Mouse (Mus musculus): ENCODE measurements around the gene Gm29776. TPM values are rescaled to one million over a fixed set of nuclear protein-coding genes. Genes with fewer than 3 reads are reported as not detected.
A peak's percentile ranks its signal among the peaks of the same experiment; 100 is the strongest.

Gm29776 gene
- polyA plus RNA-seq, 1 experiment from 2014 or later, result 0.14 TPM

DNA sequence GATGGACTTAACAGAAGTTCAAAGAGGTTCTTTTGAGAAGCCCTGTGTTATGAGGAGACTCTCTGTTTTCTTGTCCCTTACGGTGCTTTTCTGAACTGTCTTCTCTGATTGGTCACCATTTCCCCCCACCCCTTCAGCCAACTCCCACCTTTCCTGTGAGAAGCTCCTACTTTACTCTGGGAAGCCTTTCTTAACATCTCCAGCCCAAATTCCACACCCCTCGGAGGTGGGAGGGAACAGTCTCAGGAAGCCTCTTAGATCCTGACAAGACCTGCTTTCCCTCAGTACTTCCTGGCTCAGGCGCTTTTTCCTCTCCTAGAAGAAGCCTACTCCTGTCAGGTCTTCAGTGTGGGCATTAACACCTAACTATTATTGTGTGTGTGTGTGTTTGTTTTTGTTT, 953 bp upstream of the Gm29776 start:
- no peak overlapping the region for H3K9ac ChIP-seq (ENCODE audit: low read length)
- H3K36me3 ChIP-seq (ENCODE audit: control insufficient read depth, insufficient read depth, low read length), result 0 out of 2 replicates have a peak, but pooled peaks cover under 1% of the 10 kb centered on the region
- no peaks in the 10 kb centered on the region for H3K4me1 ChIP-seq (ENCODE audit: control insufficient read depth, insufficient read depth, low read length)
- H3K4me2 ChIP-seq (ENCODE audit: low read length), result no peak overlapping the region
- no peaks in the 10 kb centered on the region for H3K9me3 ChIP-seq (replicated peaks; ENCODE audit: control insufficient read depth, low read length)
- no peak for ATAC-seq
- WGBS, result 56% methylated on average over 3 of the region's 3 CpGs
- no peak overlapping the region for H3K4me3 ChIP-seq (ENCODE audit: low read depth, low read length)
- H3K27ac ChIP-seq (ENCODE audit: low read depth, low read length), result no peak overlapping the region
- no peak for DNase-seq (ENCODE audit: low spot score)
- no peaks in the 10 kb centered on the region for H3K27me3 ChIP-seq (replicated peaks; ENCODE audit: control insufficient read depth, insufficient read depth, low read length)

DNA sequence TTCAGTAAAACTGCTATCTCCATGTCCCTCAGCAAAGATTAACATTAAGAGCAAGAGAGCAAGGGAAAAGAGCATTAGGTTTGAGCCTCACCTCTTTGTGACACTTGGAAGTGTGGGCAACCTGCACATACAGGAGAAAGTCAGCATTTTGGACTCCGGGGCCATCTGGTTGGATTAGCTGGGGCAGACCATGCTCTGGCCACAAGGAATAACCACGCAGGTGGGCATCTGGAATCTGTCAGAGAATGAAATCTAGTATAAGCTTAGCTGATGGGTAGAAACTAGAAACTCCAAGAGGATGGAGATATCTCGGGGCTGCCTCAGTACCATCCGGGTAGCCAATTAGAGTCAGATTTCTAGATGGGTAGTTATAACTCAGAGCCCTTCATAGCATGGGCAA, 1.9 kb downstream of the Gm29776 start:
- no peak overlapping the region for H3K4me2 ChIP-seq (ENCODE audit: low read length)
- WGBS, result 90% methylated on average over 4 of the region's 4 CpGs
- H3K9me3 ChIP-seq (replicated peaks; ENCODE audit: control insufficient read depth, low read length), result no peaks in the 10 kb centered on the region
- no peaks in the 10 kb centered on the region for H3K27me3 ChIP-seq (replicated peaks; ENCODE audit: control insufficient read depth, insufficient read depth, low read length)
- no peaks in the 10 kb centered on the region for H3K4me1 ChIP-seq (ENCODE audit: control insufficient read depth, insufficient read depth, low read length)
- DNase-seq (ENCODE audit: low spot score) (no peak), ATAC-seq (no peak)
- H3K27ac ChIP-seq (ENCODE audit: low read depth, low read length), result no peak overlapping the region
- no peak overlapping the region for H3K4me3 ChIP-seq (ENCODE audit: low read depth, low read length)
- H3K36me3 ChIP-seq (ENCODE audit: control insufficient read depth, insufficient read depth, low read length), result peaks cover 21% of the 10 kb centered on the region
- no peak overlapping the region for H3K9ac ChIP-seq (ENCODE audit: low read length)

DNA sequence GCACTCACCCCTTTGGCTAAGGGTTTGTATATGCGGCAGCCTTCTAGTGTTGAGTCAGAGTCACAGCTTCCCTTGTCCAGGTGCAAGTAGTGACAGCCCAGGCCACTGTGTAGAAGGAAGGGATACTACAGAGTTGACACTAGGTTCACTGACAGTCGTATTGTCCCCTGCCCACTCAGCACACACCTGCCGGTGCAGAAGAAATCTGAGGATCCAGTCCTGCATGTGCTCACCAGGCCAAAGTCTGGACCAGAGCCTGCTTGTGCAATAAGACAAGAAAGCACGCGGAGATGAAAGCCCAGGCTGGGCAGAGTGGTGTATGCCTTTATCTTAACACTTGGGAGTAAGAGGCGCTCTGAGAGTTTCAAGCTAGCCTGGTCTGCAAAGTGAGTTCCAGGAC, 3.6 kb downstream of the Gm29776 start:
- Histone ChIP-seq H3K9ac (ENCODE audit: low read length) (no peak overlapping the region), H3K27ac (ENCODE audit: low read depth, low read length) (no peak overlapping the region), H3K4me3 (ENCODE audit: low read depth, low read length) (no peak overlapping the region), H3K9me3 (replicated peaks; ENCODE audit: control insufficient read depth, low read length) (no peaks in the 10 kb centered on the region), H3K4me1 (ENCODE audit: control insufficient read depth, insufficient read depth, low read length) (no peaks in the 10 kb centered on the region), H3K27me3 (replicated peaks; ENCODE audit: control insufficient read depth, insufficient read depth, low read length) (no peaks in the 10 kb centered on the region), H3K4me2 (ENCODE audit: low read length) (no peak overlapping the region), H3K36me3 (ENCODE audit: control insufficient read depth, insufficient read depth, low read length) (peaks cover 32% of the 10 kb centered on the region)
- DNase-seq (ENCODE audit: low spot score) (no peak), ATAC-seq (no peak)
- 84% methylated on average over 6 of the region's 6 CpGs for WGBS

DNA sequence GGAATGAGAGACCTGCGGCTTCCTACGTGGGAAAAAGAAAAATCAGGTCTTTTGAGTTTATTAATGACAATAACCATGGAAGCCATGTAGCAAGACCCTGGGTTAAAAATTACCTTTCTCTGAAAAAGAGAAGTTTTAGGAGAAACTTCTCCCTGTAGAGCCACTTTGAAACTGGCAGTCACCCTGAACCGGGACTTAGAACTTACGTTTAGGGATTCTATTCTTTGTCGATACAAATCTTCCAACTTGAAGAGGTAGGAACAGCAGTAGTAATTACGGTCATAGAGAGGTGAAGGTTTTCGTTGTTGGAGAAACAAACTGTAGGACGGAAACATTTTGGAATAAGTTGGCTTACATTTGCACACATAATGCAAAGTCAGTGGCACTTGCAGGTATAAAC, 11.4 kb downstream of the Gm29776 start:
- Histone ChIP-seq H3K27me3 (replicated peaks; ENCODE audit: control insufficient read depth, insufficient read depth, low read length) (no peaks in the 10 kb centered on the region), H3K36me3 (ENCODE audit: control insufficient read depth, insufficient read depth, low read length) (peaks cover 35% of the 10 kb centered on the region), H3K9ac (ENCODE audit: low read length) (peak overlapping the region; percentile 72), H3K27ac (ENCODE audit: low read depth, low read length) (0 out of 2 replicates have a peak overlapping the region, but pooled peaks have one; percentile 39), H3K4me3 (ENCODE audit: low read depth, low read length) (peak overlapping the region; percentile 78), H3K9me3 (replicated peaks; ENCODE audit: control insufficient read depth, low read length) (no peaks in the 10 kb centered on the region), H3K4me1 (ENCODE audit: control insufficient read depth, insufficient read depth, low read length) (peaks cover 17% of the 10 kb centered on the region), H3K4me2 (ENCODE audit: low read length) (peak overlapping the region; percentile 68)
- DNase-seq (ENCODE audit: low spot score) (no peak), ATAC-seq (no peak)
- 7% methylated on average over 8 of the region's 8 CpGs for WGBS

DNA sequence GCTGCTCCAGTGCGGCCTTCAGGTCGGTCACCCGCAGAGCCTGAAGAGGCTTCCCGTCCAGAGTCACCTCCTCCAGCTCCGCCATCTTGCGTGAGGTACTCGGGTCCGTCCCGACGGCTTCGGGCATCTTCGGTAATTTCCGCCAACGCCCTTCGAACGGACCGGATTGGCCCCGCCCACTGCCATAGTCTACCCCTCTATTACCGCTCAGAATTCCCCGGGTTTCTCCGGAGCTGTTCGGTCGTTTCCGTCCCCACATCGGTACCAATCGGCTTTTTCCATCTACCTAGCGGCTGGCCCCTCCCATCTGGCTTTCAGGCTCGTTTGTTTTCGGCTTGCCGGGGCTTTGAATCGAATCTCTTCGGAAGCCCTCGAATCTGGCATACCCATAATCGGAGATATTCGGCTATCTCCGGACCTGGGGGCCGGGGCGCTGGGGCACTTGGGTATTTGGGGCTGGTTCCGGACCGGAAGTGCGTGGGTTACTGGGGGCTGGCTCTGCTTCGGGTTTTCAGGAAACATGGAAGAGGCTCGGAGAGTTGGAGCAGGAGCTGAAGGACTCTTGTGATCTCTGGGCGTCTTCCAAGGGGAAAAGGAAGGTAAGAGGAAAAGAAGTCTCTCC, 12.0 kb downstream of the Gm29776 start, which contains the start of gene Acin1:
Gene Acin1 (minus strand): TSS at position 410 of the 622 bp plus-strand sequence.
- Histone ChIP-seq H3K4me1 (ENCODE audit: control insufficient read depth, insufficient read depth, low read length) (peaks cover 17% of the 10 kb centered on the region), H3K9me3 (replicated peaks; ENCODE audit: control insufficient read depth, low read length) (no peaks in the 10 kb centered on the region), H3K27me3 (replicated peaks; ENCODE audit: control insufficient read depth, insufficient read depth, low read length) (no peaks in the 10 kb centered on the region), H3K4me3 (ENCODE audit: low read depth, low read length) (peak within 1 kb of the TSS; percentile 78), H3K9ac (ENCODE audit: low read length) (peak within 1 kb of the TSS; percentile 91), H3K27ac (ENCODE audit: low read depth, low read length) (peak within 1 kb of the TSS; percentile 89), H3K4me2 (ENCODE audit: low read length) (peak within 1 kb of the TSS; percentile 80), H3K36me3 (ENCODE audit: control insufficient read depth, insufficient read depth, low read length) (peaks cover 41% of the 10 kb centered on the region)
- under 1% methylated on average over 44 of the region's 44 CpGs for WGBS
- DNase-seq (ENCODE audit: low spot score) (peak; percentile 100), ATAC-seq (peak; percentile 98)

DNA sequence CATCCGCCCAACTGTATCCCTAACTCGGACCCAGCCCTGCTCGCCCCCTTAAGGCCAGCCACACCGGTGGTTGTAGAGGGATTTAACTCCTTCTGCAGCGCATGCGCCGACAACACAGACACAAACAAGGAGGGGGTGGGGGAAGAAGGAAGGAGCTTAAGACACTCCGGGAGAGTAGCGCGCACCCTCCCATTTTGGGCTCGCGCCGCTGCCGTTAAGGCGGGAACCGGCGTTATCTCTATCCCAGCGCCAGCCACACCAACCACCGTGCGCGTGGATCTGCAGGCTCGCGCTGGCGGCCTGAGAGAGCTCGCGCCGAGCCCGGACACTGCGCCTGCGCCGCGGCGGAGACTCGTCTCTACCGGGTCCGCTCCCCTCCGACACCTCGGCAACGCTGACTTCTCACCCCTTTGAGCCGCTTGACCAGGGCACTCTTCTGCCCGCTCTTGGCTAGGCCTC, 12.5 kb downstream of the Gm29776 start, which contains the start of gene 1700123O20Rik:
Gene 1700123O20Rik (plus strand): TSS at position 154 of the 459 bp plus-strand sequence.
- Histone ChIP-seq H3K27me3 (replicated peaks; ENCODE audit: control insufficient read depth, insufficient read depth, low read length) (no peaks in the 10 kb centered on the region), H3K4me3 (ENCODE audit: low read depth, low read length) (peak within 1 kb of the TSS; percentile 78), H3K36me3 (ENCODE audit: control insufficient read depth, insufficient read depth, low read length) (peaks cover 41% of the 10 kb centered on the region), H3K4me1 (ENCODE audit: control insufficient read depth, insufficient read depth, low read length) (peaks cover 17% of the 10 kb centered on the region), H3K4me2 (ENCODE audit: low read length) (peak within 1 kb of the TSS; percentile 80), H3K27ac (ENCODE audit: low read depth, low read length) (peak within 1 kb of the TSS; percentile 89), H3K9me3 (replicated peaks; ENCODE audit: control insufficient read depth, low read length) (no peaks in the 10 kb centered on the region), H3K9ac (ENCODE audit: low read length) (peak within 1 kb of the TSS; percentile 91)
- WGBS, result under 1% methylated on average over 33 of the region's 41 CpGs
- DNase-seq (ENCODE audit: low spot score) (peak; percentile 94), ATAC-seq (peak; percentile 77)

DNA sequence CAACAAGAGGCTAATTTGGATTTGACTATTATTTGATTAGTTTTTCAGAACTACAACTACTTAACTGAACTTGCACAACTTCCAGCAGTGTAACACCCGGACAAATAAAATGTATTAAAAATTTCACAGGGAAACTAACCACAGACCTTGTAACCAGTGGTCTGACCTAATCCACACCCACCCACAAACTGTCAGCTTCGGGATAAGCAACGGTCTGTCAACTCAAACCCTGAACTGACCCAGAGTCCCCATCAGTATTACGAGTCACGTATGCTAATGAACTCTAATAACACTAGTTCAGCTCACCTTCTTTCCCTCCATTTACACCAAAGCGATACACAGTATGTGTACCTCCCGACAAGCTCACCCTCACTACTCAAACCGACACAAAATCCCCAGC, 13.2 kb downstream of the Gm29776 start:
- H3K4me2 ChIP-seq (ENCODE audit: low read length), result peak overlapping the region; percentile 80
- 15% methylated on average over 8 of the region's 8 CpGs for WGBS
- 0 out of 2 replicates have a peak overlapping the region, but pooled peaks have one; percentile 41 for H3K27ac ChIP-seq (ENCODE audit: low read depth, low read length)
- no peak for ATAC-seq
- H3K9ac ChIP-seq (ENCODE audit: low read length), result peak overlapping the region; percentile 91
- H3K36me3 ChIP-seq (ENCODE audit: control insufficient read depth, insufficient read depth, low read length), result peaks cover 35% of the 10 kb centered on the region
- no peak for DNase-seq (ENCODE audit: low spot score)
- peak overlapping the region; percentile 78 for H3K4me3 ChIP-seq (ENCODE audit: low read depth, low read length)
- H3K4me1 ChIP-seq (ENCODE audit: control insufficient read depth, insufficient read depth, low read length), result peaks cover 17% of the 10 kb centered on the region
- no peaks in the 10 kb centered on the region for H3K27me3 ChIP-seq (replicated peaks; ENCODE audit: control insufficient read depth, insufficient read depth, low read length)
- H3K9me3 ChIP-seq (replicated peaks; ENCODE audit: control insufficient read depth, low read length), result no peaks in the 10 kb centered on the region

DNA sequence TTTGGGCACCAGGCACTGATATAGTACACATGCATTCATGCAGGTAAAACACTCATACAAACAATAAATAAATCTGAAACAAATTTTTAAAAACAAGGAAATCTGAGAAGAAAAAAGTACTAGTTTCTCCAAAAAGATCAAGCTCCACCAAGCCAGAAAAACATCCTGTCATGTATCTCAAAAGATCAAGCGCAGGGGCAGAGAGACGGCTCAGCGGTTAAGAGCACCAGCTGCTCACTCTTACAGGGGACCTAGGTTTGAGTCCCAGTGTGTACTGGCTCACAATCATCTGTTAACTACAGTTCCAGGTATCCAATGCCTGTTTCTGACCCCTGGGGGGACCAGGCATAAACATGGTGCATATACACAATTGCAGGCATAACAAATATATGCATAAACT, 16.2 kb downstream of the Gm29776 start:
- no peak for ATAC-seq
- H3K27ac ChIP-seq (ENCODE audit: low read depth, low read length), result no peak overlapping the region
- no peak overlapping the region for H3K4me2 ChIP-seq (ENCODE audit: low read length)
- WGBS, result 87% methylated on average over 3 of the region's 3 CpGs
- DNase-seq (ENCODE audit: low spot score), result no peak
- peaks cover 8% of the 10 kb centered on the region for H3K4me1 ChIP-seq (ENCODE audit: control insufficient read depth, insufficient read depth, low read length)
- no peaks in the 10 kb centered on the region for H3K27me3 ChIP-seq (replicated peaks; ENCODE audit: control insufficient read depth, insufficient read depth, low read length)
- H3K9me3 ChIP-seq (replicated peaks; ENCODE audit: control insufficient read depth, low read length), result no peaks in the 10 kb centered on the region
- H3K4me3 ChIP-seq (ENCODE audit: low read depth, low read length), result no peak overlapping the region
- peaks cover 41% of the 10 kb centered on the region for H3K36me3 ChIP-seq (ENCODE audit: control insufficient read depth, insufficient read depth, low read length)
- H3K9ac ChIP-seq (ENCODE audit: low read length), result no peak overlapping the region

DNA sequence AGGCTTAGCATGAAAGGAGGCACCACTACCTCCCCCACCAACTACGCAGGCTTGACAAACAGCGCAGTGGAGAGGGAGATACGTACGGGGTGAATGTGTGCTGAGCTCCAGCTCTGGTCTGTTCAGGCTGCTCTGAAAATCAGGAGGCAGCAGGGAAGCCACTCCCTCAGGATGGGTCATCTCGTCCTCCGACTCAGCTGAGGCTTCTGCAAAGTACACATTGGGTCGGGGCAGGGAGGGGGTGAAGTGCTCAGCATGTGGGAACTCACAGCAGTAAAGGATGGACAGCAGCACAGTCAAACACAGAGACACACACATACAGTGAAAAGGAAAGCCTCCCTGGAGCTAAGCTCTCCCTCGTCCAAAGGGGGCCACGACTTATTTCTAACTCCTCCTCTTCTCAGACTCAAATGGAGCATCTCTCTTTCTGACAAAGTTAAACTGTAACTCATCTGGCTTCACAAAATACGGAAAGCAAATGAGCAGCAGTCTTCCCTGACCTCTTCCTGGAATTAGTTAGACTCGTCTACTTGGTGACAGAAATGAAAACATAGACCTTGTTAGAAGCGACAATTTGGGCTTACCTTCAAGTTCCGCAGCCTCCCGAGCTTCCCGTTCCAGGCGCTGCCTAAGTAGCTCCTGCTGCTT, 19.9 kb downstream of the Gm29776 start:
- peaks cover 70% of the 10 kb centered on the region for H3K36me3 ChIP-seq (ENCODE audit: control insufficient read depth, insufficient read depth, low read length)

More for the DNA sequence above, 19.9 kb downstream of the Gm29776 start:
- H3K4me1 ChIP-seq (ENCODE audit: control insufficient read depth, insufficient read depth, low read length), result no peaks in the 10 kb centered on the region
- no peak overlapping the region for H3K4me2 ChIP-seq (ENCODE audit: low read length)
- no peaks in the 10 kb centered on the region for H3K9me3 ChIP-seq (replicated peaks; ENCODE audit: control insufficient read depth, low read length)
- no peak for ATAC-seq
- no peaks in the 10 kb centered on the region for H3K27me3 ChIP-seq (replicated peaks; ENCODE audit: control insufficient read depth, insufficient read depth, low read length)
- DNase-seq (ENCODE audit: low spot score), result no peak
- H3K27ac ChIP-seq (ENCODE audit: low read depth, low read length), result no peak overlapping the region
- H3K9ac ChIP-seq (ENCODE audit: low read length), result no peak overlapping the region
- no peak overlapping the region for H3K4me3 ChIP-seq (ENCODE audit: low read depth, low read length)
- WGBS, result 89% methylated on average over 16 of the region's 16 CpGs
